Mouse (Mus musculus): ENCODE data around the gene Olfr653. TPM values are rescaled to one million over a fixed set of nuclear protein-coding genes. Genes with fewer than 3 reads are reported as not detected.

Gene Olfr653
- polyA plus RNA-seq, 1 experiment, result not detected

DNA sequence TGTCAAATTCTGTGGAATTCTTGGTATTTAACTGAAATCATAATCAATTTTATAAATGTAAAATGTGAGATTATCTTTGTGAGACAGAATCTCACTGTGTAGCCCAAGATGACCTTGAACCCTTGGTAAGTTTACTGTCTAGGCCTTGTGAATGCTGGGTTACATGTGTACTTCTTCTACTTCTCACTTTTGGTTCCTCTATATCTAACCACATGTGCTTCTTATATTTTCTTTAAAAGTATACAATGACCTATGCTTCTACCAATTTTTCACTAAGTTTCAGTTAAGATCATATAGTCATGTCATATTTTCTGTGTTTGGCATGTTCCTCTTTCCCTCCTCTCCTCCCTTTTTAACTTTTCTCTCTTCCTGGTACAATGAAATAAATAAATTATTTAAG lies 27.6 kb downstream of the Olfr653 start:
- no peak for DNase-seq
- Histone ChIP-seq H3K4me1 (ENCODE audit: control insufficient read depth, insufficient read depth, low read length) (no peaks in the 10 kb centered on the region), H3K4me3 (replicated peaks; ENCODE audit: extremely low read depth, low read depth, low read length) (no peak overlapping the region)
- TF ChIP-seq POLR2A (IDR thresholded peaks at IDR 0.05; ENCODE audit: borderline replicate concordance, extremely low read depth, low read depth, low read length) (no peak), CTCF (IDR thresholded peaks at IDR 0.05; ENCODE audit: insufficient read depth, low read length) (no peak)

DNA sequence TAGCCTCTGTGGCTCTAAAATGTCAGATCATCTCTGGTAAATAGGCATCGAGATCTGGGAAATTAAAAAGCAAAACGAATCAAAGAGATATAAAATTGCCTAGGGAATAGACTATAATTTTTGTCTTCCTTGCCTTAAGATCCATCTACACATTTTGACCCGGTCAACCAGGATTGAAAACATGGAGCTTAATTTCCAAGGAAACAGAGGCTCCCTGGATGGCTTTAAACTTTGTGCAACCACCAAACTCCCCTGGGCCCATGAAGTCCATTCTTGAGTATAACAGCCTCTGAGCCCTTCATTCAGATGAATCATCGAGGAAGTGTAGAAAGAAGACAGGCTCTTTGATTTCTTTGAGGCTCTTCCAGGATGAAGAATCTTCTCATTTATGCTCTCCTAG lies 36.5 kb downstream of the Olfr653 start, which contains the start of gene Olfr656:
Olfr656 (plus strand) TSS at position 301 of the 400 bp plus-strand sequence.
- no peak for DNase-seq
- no peaks in the 10 kb centered on the region for H3K4me1 ChIP-seq (ENCODE audit: control insufficient read depth, insufficient read depth, low read length)
- 72% methylated on average over 4 of the region's 4 CpGs for WGBS
- H3K4me3 ChIP-seq (replicated peaks; ENCODE audit: extremely low read depth, low read depth, low read length), result no peak within 1 kb of the TSS
- no peak for TF ChIP-seq POLR2A (IDR thresholded peaks at IDR 0.05; ENCODE audit: borderline replicate concordance, extremely low read depth, low read depth, low read length)

DNA sequence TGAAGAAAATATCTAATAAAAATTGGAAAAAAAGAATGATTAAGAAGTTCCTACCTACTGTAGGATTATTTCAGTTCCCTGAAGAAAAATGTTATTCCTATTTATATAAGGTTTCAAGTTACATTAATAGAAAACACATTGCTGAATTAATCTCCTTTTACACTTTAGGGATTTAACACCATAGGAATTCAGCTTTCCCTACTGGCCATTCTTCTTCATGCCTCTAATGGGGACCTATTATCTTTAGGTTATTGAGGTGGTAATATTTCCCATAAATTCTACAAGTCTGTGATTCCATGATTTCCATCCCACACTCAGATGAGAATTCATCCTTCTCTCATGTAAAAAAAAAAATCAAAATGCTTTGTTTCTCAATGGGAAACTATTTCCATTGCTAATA lies 47.4 kb downstream of the Olfr653 start, which contains the start of gene Olfr657:
Olfr657 (plus strand) TSS at position 301 of the 400 bp plus-strand sequence.
- no peak within 1 kb of the TSS for H3K4me3 ChIP-seq (replicated peaks; ENCODE audit: extremely low read depth, low read depth, low read length)
- H3K4me1 ChIP-seq (ENCODE audit: control insufficient read depth, insufficient read depth, low read length), result no peaks in the 10 kb centered on the region
- TF ChIP-seq POLR2A (IDR thresholded peaks at IDR 0.05; ENCODE audit: borderline replicate concordance, extremely low read depth, low read depth, low read length), result no peak
- TF ChIP-seq CTCF (IDR thresholded peaks at IDR 0.05; ENCODE audit: insufficient read depth, low read length), result no peak
- no peak for DNase-seq

Other genes starting within 250 kb of the Olfr653 start
- gene Trim34b, start 247.8 kb upstream of the Olfr653 start, polyA plus RNA-seq (2012; rRNA removed), result 0.26 and 3.4 TPM in 2 replicates
- gene Trim12c, start 224.0 kb upstream of the Olfr653 start, polyA plus RNA-seq (2012; rRNA removed), result 3.2 and 3.8 TPM in 2 replicates
- 0.45 and 1.1 TPM in 2 replicates for gene Trim30b, start 207.4 kb upstream of the Olfr653 start, polyA plus RNA-seq (2012; rRNA removed)
- gene Trim30c, start 176.5 kb upstream of the Olfr653 start, polyA plus RNA-seq (2012; rRNA removed), result not detected in 2 replicates
- 3.7 and 7.5 TPM in 2 replicates for gene Trim30a, start 112.1 kb upstream of the Olfr653 start, polyA plus RNA-seq (2012; rRNA removed)
- 1.0 and 4.0 TPM in 2 replicates for gene Trim30d, start 69.5 kb upstream of the Olfr653 start, polyA plus RNA-seq (2012; rRNA removed)
- gene Olfr651, start 27.2 kb upstream of the Olfr653 start, polyA plus RNA-seq (2012; rRNA removed), result not detected in 2 replicates
- gene Olfr652, start 16.4 kb upstream of the Olfr653 start, polyA plus RNA-seq (2012; rRNA removed), result not detected in 2 replicates
- gene Olfr654, start 9.7 kb downstream of the Olfr653 start, polyA plus RNA-seq (2012; rRNA removed), result not detected in 2 replicates
- not detected in 2 replicates for gene Olfr655, start 24.5 kb downstream of the Olfr653 start, polyA plus RNA-seq (2012; rRNA removed)
- gene Olfr656, start 36.6 kb downstream of the Olfr653 start, polyA plus RNA-seq (2012; rRNA removed), result not detected in 2 replicates
- gene Olfr657, start 47.5 kb downstream of the Olfr653 start, polyA plus RNA-seq (2012; rRNA removed), result not detected in 2 replicates
- not detected in 2 replicates for gene Olfr658, start 70.0 kb downstream of the Olfr653 start, polyA plus RNA-seq (2012; rRNA removed)
- gene Olfr659, start 89.4 kb downstream of the Olfr653 start, polyA plus RNA-seq (2012; rRNA removed), result not detected in 2 replicates
- not detected in 2 replicates for gene Olfr661, start 109.2 kb downstream of the Olfr653 start, polyA plus RNA-seq (2012; rRNA removed)
- gene Usp17le, start 200.2 kb downstream of the Olfr653 start, polyA plus RNA-seq (2012; rRNA removed), result not detected in 2 replicates